Mouse (Mus musculus) brain, adult 2 months (tissue): Measurements from ENCODE around the gene Scn4b.

ENCODE experiments used
- DNase-seq: peaks from one replicate; pipeline ENCODE4 v3.0.0; 2011; ENCODE audit warnings: low read depth, low spot score

The Scn4b gene

GRCm38 (mm10) chr9:45138191-45139032 lies at the start of gene Scn4b:
Scn4b (plus strand) TSS chr9:45138395.
- DNase-seq, result peak; percentile 66

- DNase-seq, result no peak
Observed at GRCm38 (mm10) chr9:45090811-45091210, 47.4 kb upstream of the Scn4b start.

- no peak for DNase-seq
Observed at GRCm38 (mm10) chr9:45092641-45093040, 45.6 kb upstream of the Scn4b start.

- no peak for DNase-seq
Observed at GRCm38 (mm10) chr9:45095149-45095937, 42.9 kb upstream of the Scn4b start.

- no peak for DNase-seq
Observed at GRCm38 (mm10) chr9:45097877-45098276, 40.3 kb upstream of the Scn4b start.

- no peak for DNase-seq
Observed at GRCm38 (mm10) chr9:45098426-45098825, 39.8 kb upstream of the Scn4b start.

- no peak for DNase-seq
Observed at GRCm38 (mm10) chr9:45102528-45102927, 35.7 kb upstream of the Scn4b start.

GRCm38 (mm10) chr9:45103211-45103979 lies 34.8 kb upstream of the Scn4b start:
- no peak for DNase-seq

GRCm38 (mm10) chr9:45105596-45106374 lies 32.4 kb upstream of the Scn4b start:
- DNase-seq, result no peak

- DNase-seq, result peak; percentile 97
Observed at GRCm38 (mm10) chr9:45115706-45116105, 22.5 kb upstream of the Scn4b start.

GRCm38 (mm10) chr9:45116819-45117218 lies 21.4 kb upstream of the Scn4b start:
- no peak for DNase-seq

GRCm38 (mm10) chr9:45117741-45118431 lies 20.3 kb upstream of the Scn4b start, which contains the start of gene Scn2b:
Scn2b (plus strand) TSS chr9:45117782.
- DNase-seq, result peak; percentile 89

- DNase-seq, result peak; percentile 95
Observed at GRCm38 (mm10) chr9:45118552-45118951, 19.6 kb upstream of the Scn4b start.

- DNase-seq, result no peak
Observed at GRCm38 (mm10) chr9:45119316-45119953, 18.8 kb upstream of the Scn4b start.

GRCm38 (mm10) chr9:45119954-45120530 lies 18.2 kb upstream of the Scn4b start:
- peak; percentile 49 for DNase-seq

GRCm38 (mm10) chr9:45120567-45120966 lies 17.6 kb upstream of the Scn4b start:
- DNase-seq, result no peak

GRCm38 (mm10) chr9:45121001-45121400 lies 17.2 kb upstream of the Scn4b start:
- DNase-seq, result peak; percentile 73

- peak; percentile 95 for DNase-seq
Observed at GRCm38 (mm10) chr9:45121769-45122168, 16.4 kb upstream of the Scn4b start.

GRCm38 (mm10) chr9:45122209-45122761 lies 15.9 kb upstream of the Scn4b start:
- DNase-seq, result peak; percentile 87
